ENCODE assay signal across 8 mouse cellular contexts in genomic region chr7:73616015-73616414, GRCm38 (mm10).
DNase-seq lines count a peak whose midpoint lies in the region; ATAC-seq and TF ChIP-seq lines count a peak whose summit lies in the region.

No protein-coding gene starts in this region.

- no peaks in the 10 kb centered on the region for H3K9me3 ChIP-seq in embryonic facial prominence, embryonic 13.5 days
- no peaks in the 10 kb centered on the region for H3K9me3 ChIP-seq in hindbrain, embryonic 11.5 days (ENCODE audit: control insufficient read depth, low read length)
- H3K9me3 ChIP-seq in midbrain, postnatal 0 days (ENCODE audit: low read length), result no peaks in the 10 kb centered on the region

- peak overlapping the region; percentile 97 for H3K9ac ChIP-seq in embryonic facial prominence, embryonic 13.5 days
- peak overlapping the region; percentile 28; the same call in 1 of the 2 replicates for H3K9ac ChIP-seq in hindbrain, embryonic 11.5 days (ENCODE audit: low read depth, low read length)
- no peak overlapping the region for H3K9ac ChIP-seq in midbrain, postnatal 0 days (replicated peaks; ENCODE audit: low read length, poor library complexity, severe bottlenecking)

- no peaks in the 10 kb centered on the region for H3K27me3 ChIP-seq in embryonic facial prominence, embryonic 13.5 days
- no peaks in the 10 kb centered on the region for H3K27me3 ChIP-seq in hindbrain, embryonic 11.5 days (ENCODE audit: control insufficient read depth, insufficient read depth, low read length)
- no peaks in the 10 kb centered on the region for H3K27me3 ChIP-seq in midbrain, postnatal 0 days (ENCODE audit: insufficient read depth, low read length)

- H3K4me3 ChIP-seq in left cerebral cortex, adult 2 months, result no peak overlapping the region
- H3K4me3 ChIP-seq in embryonic facial prominence, embryonic 13.5 days, result peak overlapping the region; percentile 9; the same call in 1 of the 2 replicates
- H3K4me3 ChIP-seq in hindbrain, embryonic 11.5 days (ENCODE audit: low read depth, low read length), result no peak overlapping the region
- H3K4me3 ChIP-seq in midbrain, postnatal 0 days (ENCODE audit: low read depth, low read length), result no peak overlapping the region

- no peak for DNase-seq in left cerebral cortex, adult 2 months (ENCODE audit: extremely low spot score in 1 of 2, low spot score in 2 of 2)
- no peak for DNase-seq in left cerebral cortex, postnatal 4 days
- DNase-seq in hindbrain, embryonic 11.5 days (ENCODE audit: low spot score), result no peak
- DNase-seq in midbrain, postnatal 0 days (ENCODE audit: low spot score), result no peak
- no peak for DNase-seq in ovary, adult 18-20 months (ENCODE audit: low spot score)
- no peak for DNase-seq in left cerebral cortex, adult 11 months (ENCODE audit: low spot score)

- H3K36me3 ChIP-seq in embryonic facial prominence, embryonic 13.5 days, result no peaks in the 10 kb centered on the region
- H3K36me3 ChIP-seq in hindbrain, embryonic 11.5 days (ENCODE audit: control insufficient read depth, insufficient read depth, low read length), result no peaks in the 10 kb centered on the region
- H3K36me3 ChIP-seq in midbrain, postnatal 0 days (ENCODE audit: insufficient read depth, low read length), result no peaks in the 10 kb centered on the region

- ATAC-seq in embryonic facial prominence, embryonic 13.5 days (ENCODE audit: insufficient number of reproducible peaks, insufficient read depth, low FRiP score, low TSS enrichment, low read depth), result no peak
- no peak for ATAC-seq in hindbrain, embryonic 11.5 days (ENCODE audit: low FRiP score)
- no peak for ATAC-seq in midbrain, postnatal 0 days (ENCODE audit: low FRiP score)
- ATAC-seq in monocyte, adult 5-6 weeks (replicated peaks; ENCODE audit: insufficient number of reproducible peaks, low FRiP score, low TSS enrichment, poor library complexity, severe bottlenecking), result no peak

- intact Hi-C loops in left cerebral cortex, adult 2 months (cut with DNase I), result no loop called here
- intact Hi-C loops in left cerebral cortex, postnatal 4 days (cut with DNase I), result loop anchor here (2.0 kb wide), 1 partner anchor 59 kb away; no protein-coding TSS in a partner anchor

- TF ChIP-seq CTCF in left cerebral cortex, adult 2 months (IDR thresholded peaks at IDR 0.05), result no peak
- TF ChIP-seq CTCF in midbrain, postnatal 0 days (IDR thresholded peaks at IDR 0.05), result no peak

- 21% methylated on average over 11 of the region's 11 CpGs for WGBS in embryonic facial prominence, embryonic 13.5 days
- WGBS in hindbrain, embryonic 11.5 days, result 52% methylated on average over 11 of the region's 11 CpGs
- 18% methylated on average over 11 of the region's 11 CpGs for WGBS in midbrain, postnatal 0 days

- H3K27ac ChIP-seq in left cerebral cortex, adult 2 months, result peak overlapping the region; percentile 100
- peak overlapping the region; percentile 100 for H3K27ac ChIP-seq in embryonic facial prominence, embryonic 13.5 days
- 0 out of 2 replicates have a peak overlapping the region, but pooled peaks have one; percentile 17 for H3K27ac ChIP-seq in hindbrain, embryonic 11.5 days (ENCODE audit: low read depth, low read length)
- H3K27ac ChIP-seq in midbrain, postnatal 0 days (ENCODE audit: low read depth, low read length), result peak overlapping the region; percentile 100

- peak overlapping the region; percentile 81 for H3K4me2 ChIP-seq in embryonic facial prominence, embryonic 13.5 days
- H3K4me2 ChIP-seq in hindbrain, embryonic 11.5 days (replicated peaks; ENCODE audit: low read depth, low read length), result no peak overlapping the region
- peak overlapping the region; percentile 91; the same call in 1 of the 2 replicates for H3K4me2 ChIP-seq in midbrain, postnatal 0 days (ENCODE audit: low read depth, low read length, poor library complexity, severe bottlenecking)

- H3K4me1 ChIP-seq in embryonic facial prominence, embryonic 13.5 days, result peaks cover 43% of the 10 kb centered on the region
- peaks cover 3% of the 10 kb centered on the region for H3K4me1 ChIP-seq in hindbrain, embryonic 11.5 days (replicated peaks; ENCODE audit: control insufficient read depth, insufficient read depth, low read length)
- peaks cover 9% of the 10 kb centered on the region; the same call in 1 of the 2 replicates for H3K4me1 ChIP-seq in midbrain, postnatal 0 days (ENCODE audit: insufficient read depth, low read length)

Comparison
In these comparisons a context has a peak if more than half of its experiments do, and no peak if none do; other contexts are left out.
1. H3K27ac ChIP-seq: peak in every context shown above with its lines; median percentile 100 in left cerebral cortex, adult 2 months; 100 in embryonic facial prominence, embryonic 13.5 days; 100 in midbrain, postnatal 0 days; 17 in hindbrain, embryonic 11.5 days.